Mouse (Mus musculus) ovary, adult 18-20 months (tissue): Measurements from ENCODE around the gene Fam71d.
A peak's percentile ranks its signal among the peaks of the same experiment; 100 is the strongest.

Experiments used
- DNase-seq: peaks from one replicate; pipeline ENCODE4 v3.0.0; 2022; ENCODE audit warnings: low spot score, mixed read lengths

Fam71d gene

GRCm38 (mm10) chr12:78691325-78691724, at the start of gene Fam71d:
TSS of gene Fam71d (plus strand) at chr12:78691535.
- no peak for DNase-seq

GRCm38 (mm10) chr12:78643691-78644090, 47.6 kb upstream of the Fam71d start:
- no peak for DNase-seq

- no peak for DNase-seq
Measured at GRCm38 (mm10) chr12:78645282-78645681, 46.1 kb upstream of the Fam71d start.

GRCm38 (mm10) chr12:78659718-78660304, 31.5 kb upstream of the Fam71d start:
- DNase-seq = no peak

- DNase-seq = no peak
Measured at GRCm38 (mm10) chr12:78678101-78678806, 13.1 kb upstream of the Fam71d start.

- no peak for DNase-seq
Measured at GRCm38 (mm10) chr12:78678807-78679189, 12.5 kb upstream of the Fam71d start.

GRCm38 (mm10) chr12:78681048-78681447, 10.3 kb upstream of the Fam71d start:
- no peak for DNase-seq

GRCm38 (mm10) chr12:78682279-78682678, 9.1 kb upstream of the Fam71d start:
- no peak for DNase-seq

- no peak for DNase-seq
Measured at GRCm38 (mm10) chr12:78685669-78686215, 5.6 kb upstream of the Fam71d start.

- DNase-seq = no peak
Measured at GRCm38 (mm10) chr12:78688876-78689275, 2.5 kb upstream of the Fam71d start.

- DNase-seq = no peak
Measured at GRCm38 (mm10) chr12:78693281-78693680, 1.9 kb downstream of the Fam71d start.

- DNase-seq = no peak
Measured at GRCm38 (mm10) chr12:78717783-78718182, 26.4 kb downstream of the Fam71d start.

GRCm38 (mm10) chr12:78727723-78728122, 36.4 kb downstream of the Fam71d start:
- DNase-seq = no peak

- no peak for DNase-seq
Measured at GRCm38 (mm10) chr12:78739633-78740032, 48.3 kb downstream of the Fam71d start.

GRCm38 (mm10) chr12:78740289-78740688, 49.0 kb downstream of the Fam71d start:
- no peak for DNase-seq

- DNase-seq = no peak
Measured at GRCm38 (mm10) chr12:78746226-78746625, 54.9 kb downstream of the Fam71d start.

GRCm38 (mm10) chr12:78747406-78747805, 56.1 kb downstream of the Fam71d start:
- DNase-seq = no peak

- no peak for DNase-seq
Measured at GRCm38 (mm10) chr12:78748113-78748512, 56.8 kb downstream of the Fam71d start.

GRCm38 (mm10) chr12:78748557-78749377, 57.4 kb downstream of the Fam71d start, which contains the start of gene Mpp5:
TSS of gene Mpp5 (plus strand) at chr12:78748907.
- DNase-seq = peak; percentile 96

GRCm38 (mm10) chr12:78749378-78749801, 58.1 kb downstream of the Fam71d start:
- DNase-seq = peak; percentile 32

GRCm38 (mm10) chr12:78761979-78762378, 70.6 kb downstream of the Fam71d start:
- DNase-seq = no peak

GRCm38 (mm10) chr12:78769031-78769713, 77.8 kb downstream of the Fam71d start:
- DNase-seq = no peak
